In genomic region chr7:120431464-120431863, GRCm38 (mm10) we compare ENCODE assay signal across 38 mouse cellular contexts. TPM values are rescaled to one million over a fixed set of nuclear protein-coding genes. Genes with fewer than 3 reads are reported as not detected.
DNase-seq lines count a peak whose midpoint lies in the region; ATAC-seq and TF ChIP-seq lines count a peak whose summit lies in the region.
"Had no signal": no experiment of that assay in that cellular context is flagged by ENCODE, and none has a peak within 500 bp of the region (broad histone marks: within the 10 kb centered on the region; RNA-seq: fewer than 3 reads in every experiment).

No protein-coding gene starts in this region.

- H3K4me1 ChIP-seq in G1E (ENCODE audit: insufficient read depth, low read depth, low read length) = peaks cover 6% of the 10 kb centered on the region; the same call in 1 of the 2 replicates
- no peaks in the 10 kb centered on the region for H3K4me1 ChIP-seq in liver, embryonic 16.5 days (ENCODE audit: control insufficient read depth, low read depth, low read length)
- H3K4me1 ChIP-seq in midbrain, embryonic 13.5 days (replicated peaks) = no peaks in the 10 kb centered on the region
- no peaks in the 10 kb centered on the region for H3K4me1 ChIP-seq in hindbrain, embryonic 10.5 days (replicated peaks)
- H3K4me1 ChIP-seq: embryonic facial prominence, embryonic 12.5 days; forebrain, embryonic 12.5 days; heart, embryonic 15.5 days; hindbrain, embryonic 13.5 days; stomach, embryonic 15.5 days had no signal

- no peaks in the 10 kb centered on the region for H3K27me3 ChIP-seq in G1E (ENCODE audit: insufficient read depth, low read length)
- H3K27me3 ChIP-seq in liver, embryonic 16.5 days (ENCODE audit: control insufficient read depth, insufficient read depth, low read depth, low read length) = no peaks in the 10 kb centered on the region
- no peaks in the 10 kb centered on the region for H3K27me3 ChIP-seq in midbrain, embryonic 13.5 days
- H3K27me3 ChIP-seq in hindbrain, embryonic 10.5 days (ENCODE audit: insufficient read depth, poor library complexity, severe bottlenecking) = no peaks in the 10 kb centered on the region
- H3K27me3 ChIP-seq: embryonic facial prominence, embryonic 12.5 days; forebrain, embryonic 12.5 days; heart, embryonic 15.5 days; hindbrain, embryonic 13.5 days; megakaryocyte, embryonic 14.5 days; stomach, embryonic 15.5 days had no signal

- H3K9ac ChIP-seq in liver, embryonic 16.5 days (ENCODE audit: low read depth, low read length) = no peak overlapping the region
- H3K9ac ChIP-seq in midbrain, embryonic 13.5 days (replicated peaks) = no peak overlapping the region
- H3K9ac ChIP-seq: embryonic facial prominence, embryonic 12.5 days; forebrain, embryonic 12.5 days; heart, embryonic 15.5 days; hindbrain, embryonic 13.5 days; stomach, embryonic 15.5 days had no signal

- TF ChIP-seq CTCF in G1E (IDR thresholded peaks at IDR 0.05; ENCODE audit: low read depth, low read length) = no peak

- peak; percentile 73 for ATAC-seq in G1E (ENCODE audit: extremely low read depth, insufficient number of reproducible peaks, low FRiP score, poor library complexity, severe bottlenecking)
- peak; percentile 71; the same call in 1 of the 2 replicates for ATAC-seq in erythroid progenitor cell, adult 5-6 weeks (replicated peaks; ENCODE audit: low FRiP score, poor library complexity, severe bottlenecking)
- ATAC-seq in liver, embryonic 16.5 days (ENCODE audit: low read depth) = peak; percentile 67
- ATAC-seq in midbrain, embryonic 13.5 days = no peak
- ATAC-seq: intestine, postnatal 0 days; midbrain, embryonic 16.5 days had no signal

- no peaks in the 10 kb centered on the region for H3K36me3 ChIP-seq in G1E (replicated peaks)
- H3K36me3 ChIP-seq in liver, embryonic 16.5 days (ENCODE audit: control insufficient read depth, insufficient read depth) = no peaks in the 10 kb centered on the region
- H3K36me3 ChIP-seq in midbrain, embryonic 13.5 days = no peaks in the 10 kb centered on the region
- H3K36me3 ChIP-seq in hindbrain, embryonic 10.5 days = no peaks in the 10 kb centered on the region
- H3K36me3 ChIP-seq: embryonic facial prominence, embryonic 12.5 days; forebrain, embryonic 12.5 days; heart, embryonic 15.5 days; hindbrain, embryonic 13.5 days; stomach, embryonic 15.5 days had no signal

- no peak for DNase-seq in G1E (ENCODE audit: low spot score)
- DNase-seq in MEL-GATA-1-ER (ENCODE audit: extremely low read depth, low read depth) = peak; percentile 45
- DNase-seq in gastrocnemius, adult 18-20 months (ENCODE audit: low spot score) = no peak
- no peak for DNase-seq in urinary bladder, adult 18-20 months (ENCODE audit: low spot score in 2 of 2)
- DNase-seq in hindbrain, embryonic 10.5 days (ENCODE audit: low spot score) = no peak
- DNase-seq: adrenal gland, postnatal 25 days; cerebellum, adult 9-10 months; embryo, embryonic 11 days; gastrocnemius, adult 2 months; gastrocnemius, postnatal 36 days; kidney, adult 9 months; kidney, postnatal 10 days; layer of hippocampus, postnatal 36 days; lung, postnatal 36 days; right cerebral cortex, postnatal 25 days had no signal

- H3K9me3 ChIP-seq in G1E (replicated peaks) = no peaks in the 10 kb centered on the region
- H3K9me3 ChIP-seq in liver, embryonic 16.5 days (replicated peaks; ENCODE audit: control insufficient read depth, low read length) = no peaks in the 10 kb centered on the region
- no peaks in the 10 kb centered on the region for H3K9me3 ChIP-seq in midbrain, embryonic 13.5 days
- H3K9me3 ChIP-seq in hindbrain, embryonic 10.5 days = no peaks in the 10 kb centered on the region
- H3K9me3 ChIP-seq: embryonic facial prominence, embryonic 12.5 days; forebrain, embryonic 12.5 days; heart, embryonic 15.5 days; hindbrain, embryonic 13.5 days; megakaryocyte, embryonic 14.5 days; stomach, embryonic 15.5 days had no signal

- no peak overlapping the region for H3K4me2 ChIP-seq in liver, embryonic 16.5 days (ENCODE audit: low read depth, low read length)
- no peak overlapping the region for H3K4me2 ChIP-seq in midbrain, embryonic 13.5 days (replicated peaks)
- H3K4me2 ChIP-seq: embryonic facial prominence, embryonic 12.5 days; forebrain, embryonic 12.5 days; heart, embryonic 15.5 days; hindbrain, embryonic 13.5 days; stomach, embryonic 15.5 days had no signal

- H3K4me3 ChIP-seq in G1E (ENCODE audit: low read depth, low read length) = no peak overlapping the region
- no peak overlapping the region for H3K4me3 ChIP-seq in liver, embryonic 16.5 days (ENCODE audit: low read depth, low read length)
- no peak overlapping the region for H3K4me3 ChIP-seq in midbrain, embryonic 13.5 days (replicated peaks)
- H3K4me3 ChIP-seq in hindbrain, embryonic 10.5 days = no peak overlapping the region
- H3K4me3 ChIP-seq: embryonic facial prominence, embryonic 12.5 days; forebrain, embryonic 12.5 days; gastrocnemius, adult 2 months; heart, embryonic 15.5 days; hindbrain, embryonic 13.5 days; megakaryocyte, embryonic 14.5 days; stomach, embryonic 15.5 days had no signal

- H3K27ac ChIP-seq in liver, embryonic 16.5 days (ENCODE audit: low read length) = no peak overlapping the region
- H3K27ac ChIP-seq in midbrain, embryonic 13.5 days = no peak overlapping the region
- H3K27ac ChIP-seq in hindbrain, embryonic 10.5 days = no peak overlapping the region
- H3K27ac ChIP-seq: embryonic facial prominence, embryonic 12.5 days; forebrain, embryonic 12.5 days; gastrocnemius, adult 2 months; heart, embryonic 15.5 days; hindbrain, embryonic 13.5 days; stomach, embryonic 15.5 days had no signal

RNA-seq across cellular contexts. Expression of gene Abca16, which starts 22.0 kb away (rescaled TPM):
- total RNA-seq in G1E (2014; fragmentation: Nextera tagmentation) = not detected in 2 replicates
- 0.06 and 0.22 TPM in 2 replicates for total RNA-seq in G1E (2017)
- polyA plus RNA-seq in G1E (2012) = not detected in 2 replicates
- not detected in 2 replicates for total RNA-seq in erythroid progenitor cell, adult 5-6 weeks (2015; ENCODE audit: low replicate concordance)
- not detected in 2 replicates for total RNA-seq in erythroid progenitor cell, adult 5-6 weeks (2017; ENCODE audit: low replicate concordance)
- polyA plus RNA-seq in liver, embryonic 16.5 days (2015; fragmentation: Nextera tagmentation; extraction: Ambion mirVana) = not detected in 2 replicates
- polyA plus RNA-seq in midbrain, embryonic 13.5 days (2015; fragmentation: Nextera tagmentation; extraction: Ambion mirVana) = not detected in 2 replicates
- not detected for total RNA-seq in gastrocnemius, adult 18-20 months (2021)
- not detected in 2 replicates for polyA plus RNA-seq in hindbrain, embryonic 10.5 days (2016; fragmentation: Nextera tagmentation; extraction: Ambion mirVana)
- total RNA-seq: adrenal gland, adult 18-20 months; adrenal gland, postnatal 25 days; CH12.LX; gastrocnemius, adult 2 months; gastrocnemius, postnatal 36 days; heart, adult 8-10 months; heart, postnatal 25 days; layer of hippocampus, postnatal 36 days; liver, adult 2 months; neutrophil, adult 5-6 weeks had no signal
- polyA plus RNA-seq: C2C12; heart, embryonic 15.5 days; hindbrain, embryonic 13.5 days; intestine, postnatal 0 days; large intestine, adult 2 months; limb, embryonic 11.5 days; liver, adult 2 months; lung, embryonic 16.5 days; midbrain, embryonic 16.5 days; neural tube, embryonic 11.5 days; stomach, embryonic 15.5 days; urinary bladder, adult 2 months had no signal
